Mouse (Mus musculus) gastrocnemius, postnatal 4 days (tissue): ENCODE results near the gene Tex14. TPM values are rescaled to one million over a fixed set of nuclear protein-coding genes. Genes with fewer than 3 reads are reported as not detected.
"Not testable (repeated sequence)": the region's sequence is repeated elsewhere in the genome, so short reads cannot be mapped to it uniquely, and the experiment has no call there.

Source experiments
- DNase-seq, 2 experiments: peaks; one replicate each; pipeline ENCODE4 v3.0.0; 2021 to 2022; ENCODE audit warnings: low spot score in 2 of 2, mixed read lengths in 2 of 2
- total RNA-seq, 2 experiments: library from RNA; stranded (reverse); gene quantifications; 2 replicates each; pipeline ENCODE4 v1.2.3; 2021

Tex14 gene
- total RNA-seq, 2 experiments from 2014 or later = 1.0 to 1.3 TPM

GRCm38 (mm10) chr11:87448081-87448475 is 43.2 kb downstream of the Tex14 start:
- DNase-seq = peak; percentile 68 to 90

- not testable (repeated sequence) for DNase-seq
These were observed 43.8 kb downstream of the Tex14 start for GRCm38 (mm10) chr11:87448476-87449199.

GRCm38 (mm10) chr11:87449200-87449547 is 44.3 kb downstream of the Tex14 start:
- no peak for DNase-seq

GRCm38 (mm10) chr11:87449847-87450246 is 45.0 kb downstream of the Tex14 start:
- DNase-seq = not testable (repeated sequence)

- DNase-seq = not testable (repeated sequence)
These were observed 47.9 kb downstream of the Tex14 start for GRCm38 (mm10) chr11:87452779-87453178.

- no peak for DNase-seq
These were observed 48.6 kb downstream of the Tex14 start for GRCm38 (mm10) chr11:87453216-87454034.

GRCm38 (mm10) chr11:87454035-87454690 is 49.3 kb downstream of the Tex14 start:
- DNase-seq = no peak

GRCm38 (mm10) chr11:87455573-87455972 is 50.7 kb downstream of the Tex14 start:
- DNase-seq = no peak

- no peak for DNase-seq
These were observed 51.1 kb downstream of the Tex14 start for GRCm38 (mm10) chr11:87455984-87456383.

GRCm38 (mm10) chr11:87460566-87460965 is 55.7 kb downstream of the Tex14 start:
- no peak for DNase-seq

- DNase-seq = peak; percentile 48 to 79
These were observed 57.1 kb downstream of the Tex14 start for GRCm38 (mm10) chr11:87461780-87462460.

GRCm38 (mm10) chr11:87462461-87463242 is 57.8 kb downstream of the Tex14 start:
- DNase-seq = no peak

GRCm38 (mm10) chr11:87463243-87463540 is 58.3 kb downstream of the Tex14 start:
- no peak for DNase-seq

GRCm38 (mm10) chr11:87463792-87464430 is 59.0 kb downstream of the Tex14 start:
- DNase-seq = not testable (repeated sequence)

- DNase-seq = no peak
These were observed 61.2 kb downstream of the Tex14 start for GRCm38 (mm10) chr11:87465990-87466593.

- DNase-seq = no peak
These were observed 62.8 kb downstream of the Tex14 start for GRCm38 (mm10) chr11:87467491-87468277.

- DNase-seq = no peak
These were observed 63.4 kb downstream of the Tex14 start for GRCm38 (mm10) chr11:87468278-87468655.

- no peak for DNase-seq
These were observed 63.9 kb downstream of the Tex14 start for GRCm38 (mm10) chr11:87468706-87469315.
